Mouse (Mus musculus): ENCODE data around the gene Klhdc9.

Gene Klhdc9

DNA sequence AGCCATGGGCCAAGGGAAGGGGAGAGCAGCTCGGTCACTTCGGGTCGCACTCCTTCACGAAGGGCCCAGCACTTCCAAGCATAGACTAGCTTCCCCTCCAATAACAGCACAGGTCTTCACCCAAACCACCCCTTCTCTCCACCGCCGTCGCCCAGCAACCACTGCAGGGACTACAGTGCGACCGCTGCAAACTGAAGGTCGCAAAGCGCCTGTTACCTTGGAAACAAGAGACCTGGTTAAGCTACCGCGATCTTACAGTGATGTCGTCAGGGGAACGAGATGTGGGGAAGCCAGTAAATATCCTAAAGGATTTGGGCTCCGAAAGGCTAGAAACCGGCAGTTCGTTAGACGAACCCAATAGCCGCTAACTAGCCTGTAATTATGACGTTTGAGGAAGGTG is at the start of gene Klhdc9:
Gene Klhdc9, minus strand, starts transcription at position 143 of the 400 bp plus-strand sequence.
- DNase-seq (ENCODE audit: extremely low spot score, low read depth, low spot score) = peak; percentile 95

DNA sequence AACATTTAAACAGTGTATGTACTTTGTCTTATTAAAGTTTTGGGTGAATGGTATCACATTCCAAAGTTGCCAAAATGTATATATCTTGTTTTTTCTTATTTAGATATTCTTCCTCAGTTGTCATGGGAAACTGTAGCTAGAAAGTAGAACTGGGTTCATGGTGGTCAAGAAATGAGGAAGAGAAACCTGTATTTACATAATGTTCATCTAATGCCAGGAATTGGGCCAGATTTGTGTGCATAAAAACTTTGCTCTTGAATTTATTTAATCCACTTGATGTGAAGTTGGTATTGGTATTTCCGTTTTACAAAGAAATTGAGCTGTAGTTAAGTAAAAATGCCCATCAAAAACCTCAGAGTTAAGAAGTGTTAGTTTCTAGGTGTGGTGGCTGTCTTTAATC is 49.6 kb upstream of the Klhdc9 start:
- no peak for DNase-seq (ENCODE audit: extremely low spot score, low read depth, low spot score)

DNA sequence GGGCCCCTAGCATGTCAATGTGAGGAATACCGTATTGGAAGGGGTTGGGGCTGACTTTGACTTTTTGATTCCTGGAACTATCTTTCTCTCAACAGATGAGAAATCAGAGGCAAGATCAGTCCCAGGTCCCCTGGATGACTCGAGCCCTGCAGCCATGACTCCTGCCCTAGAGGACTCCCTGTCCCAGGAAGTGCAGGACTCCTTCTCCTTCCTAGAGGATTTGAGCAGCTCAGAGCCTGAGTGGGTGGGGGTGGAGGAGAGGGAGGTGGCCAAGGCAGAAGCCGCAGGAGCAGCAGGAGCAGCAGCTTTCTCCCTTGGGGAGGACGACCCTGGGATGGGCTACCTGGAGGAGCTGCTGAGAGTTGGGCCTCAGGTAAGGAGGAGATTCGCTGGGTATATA is 46.7 kb upstream of the Klhdc9 start:
- DNase-seq (ENCODE audit: extremely low spot score, low read depth, low spot score) = no peak

DNA sequence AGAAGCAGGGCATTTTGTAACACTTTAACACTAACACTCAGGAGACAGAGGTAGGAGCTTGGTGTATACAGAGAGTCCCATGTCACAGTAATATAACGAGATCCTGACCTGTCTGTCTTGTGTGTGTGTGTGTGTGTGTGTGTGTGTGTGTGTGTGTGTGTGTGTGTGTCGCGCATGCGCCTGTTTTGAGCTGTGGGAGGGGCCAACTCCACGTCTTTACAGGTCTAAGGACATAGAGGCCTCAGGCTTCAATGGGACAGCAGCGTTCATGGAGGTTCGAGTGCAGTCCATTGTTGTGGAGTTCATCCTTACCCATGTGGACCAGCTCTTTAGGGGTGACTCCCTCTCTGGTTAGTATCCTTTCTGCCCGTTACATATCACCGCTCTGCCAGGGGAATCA is 42.4 kb upstream of the Klhdc9 start:
- no peak for DNase-seq (ENCODE audit: extremely low spot score, low read depth, low spot score)

DNA sequence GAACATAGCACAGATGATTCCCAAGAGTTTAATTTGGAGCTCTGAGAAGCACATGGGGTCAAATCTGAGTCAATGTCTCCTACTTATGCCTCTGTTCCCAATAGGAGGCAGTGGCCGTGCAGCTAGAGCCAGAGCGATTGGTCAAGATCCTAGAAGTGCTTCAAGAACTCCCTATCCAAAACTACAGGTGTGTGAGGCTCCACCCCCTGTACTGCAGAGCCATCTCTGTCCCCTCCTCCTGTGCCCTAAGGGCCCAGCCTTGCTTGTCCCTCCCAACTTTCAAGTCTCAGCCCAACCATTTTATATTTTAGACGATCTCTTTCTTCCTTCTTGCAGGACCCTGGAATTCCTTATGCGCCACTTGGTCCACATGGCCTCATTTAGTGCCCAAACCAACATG is 41.2 kb upstream of the Klhdc9 start:
- no peak for DNase-seq (ENCODE audit: extremely low spot score, low read depth, low spot score)

DNA sequence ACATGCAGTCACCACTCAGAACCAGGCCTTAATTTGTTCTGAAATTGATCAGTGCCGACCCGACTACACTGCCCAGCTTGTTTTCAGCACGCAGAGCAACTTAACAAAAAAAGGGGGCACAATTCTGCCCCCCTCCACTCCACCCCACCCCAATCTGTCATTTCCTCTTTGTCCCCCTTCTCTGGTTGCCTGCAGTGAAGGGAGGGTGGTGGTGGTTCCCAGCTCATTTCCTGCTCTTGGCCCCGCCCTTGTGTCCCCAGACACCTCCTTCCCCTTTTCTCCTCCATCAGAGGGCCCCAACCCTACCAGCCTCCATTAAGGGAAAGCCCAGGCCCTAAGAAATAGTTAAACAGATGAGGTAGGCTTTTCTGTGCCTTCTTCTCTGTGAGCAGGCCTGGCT is 29.5 kb upstream of the Klhdc9 start:
- DNase-seq (ENCODE audit: extremely low spot score, low read depth, low spot score) = no peak

DNA sequence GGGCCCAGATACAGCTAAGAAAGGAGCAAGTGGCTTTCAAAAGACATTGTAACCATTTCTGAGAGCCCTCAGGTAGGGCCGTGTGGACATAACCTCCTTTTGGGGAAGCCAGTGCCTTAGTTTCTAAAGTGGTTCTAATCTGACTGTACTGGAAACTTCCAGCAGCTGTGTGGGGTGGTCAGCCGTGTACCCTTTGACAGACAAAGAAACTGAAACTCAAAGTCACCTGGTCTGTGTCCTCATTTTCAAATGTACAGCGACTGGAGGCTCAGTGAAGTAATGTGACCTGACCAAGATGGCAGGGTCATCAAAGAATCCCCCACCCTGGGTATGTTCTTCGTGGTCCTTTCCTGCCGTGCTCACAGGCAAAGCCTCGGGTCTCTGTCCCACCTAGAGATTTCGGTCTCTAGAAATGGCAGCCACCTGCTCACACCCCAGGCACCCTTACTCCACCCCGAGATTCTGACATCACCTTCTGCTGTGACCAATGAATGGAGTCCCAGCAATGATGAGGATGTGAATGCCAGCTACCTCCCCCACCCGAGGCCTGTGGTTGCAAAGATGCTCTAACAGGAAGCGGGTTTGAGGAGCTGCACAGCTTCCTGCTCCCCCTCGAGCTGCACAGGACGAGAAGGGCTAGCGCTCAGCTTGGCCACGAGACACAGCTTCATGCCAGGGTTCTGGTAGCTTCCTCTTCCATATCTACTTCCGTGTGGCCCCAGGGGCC is 27.9 kb upstream of the Klhdc9 start, which contains the start of gene Arhgap30:
Gene Arhgap30, plus strand, starts transcription at position 579 of the 727 bp plus-strand sequence.
- DNase-seq (ENCODE audit: extremely low spot score, low read depth, low spot score) = no peak

DNA sequence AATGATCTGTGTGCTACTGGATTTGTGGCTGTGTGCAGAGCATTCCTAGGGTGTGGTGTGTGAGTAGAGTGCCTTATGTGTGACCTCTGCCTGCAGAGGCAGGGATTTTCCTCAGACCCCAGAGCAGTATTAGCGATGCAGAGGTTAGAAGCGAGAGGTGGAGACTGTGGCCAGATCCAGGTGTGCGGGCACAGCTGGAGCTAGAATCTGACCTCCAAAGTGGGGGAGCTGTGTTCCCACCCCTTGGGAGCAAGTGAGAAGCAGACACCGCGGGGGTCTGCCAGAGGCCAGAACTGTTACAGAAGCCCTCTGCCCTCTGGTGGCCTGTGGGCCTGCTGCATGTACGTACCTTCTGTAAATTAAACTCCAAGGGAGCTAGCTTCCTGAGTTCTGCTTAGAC is 26.5 kb upstream of the Klhdc9 start:
- DNase-seq (ENCODE audit: extremely low spot score, low read depth, low spot score) = no peak

DNA sequence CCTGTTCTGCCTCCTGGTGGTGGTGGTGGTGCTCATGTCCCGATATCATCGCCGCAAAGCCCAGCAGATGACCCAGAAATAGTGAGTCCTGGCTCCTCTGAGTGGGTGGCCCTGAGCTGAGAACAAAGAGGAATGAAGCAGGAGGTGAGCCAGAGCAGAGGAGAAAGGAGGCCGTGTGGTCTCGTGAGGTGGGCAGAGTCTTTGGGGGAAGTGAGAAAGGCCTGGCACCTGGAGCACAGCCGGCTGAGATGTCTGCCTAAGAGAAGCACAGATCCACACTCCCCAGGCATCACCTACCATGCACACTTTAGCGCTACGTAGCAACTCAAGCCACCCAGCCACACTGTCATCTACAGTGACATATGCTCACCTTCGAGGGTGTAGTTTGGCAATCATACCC is 24.6 kb upstream of the Klhdc9 start:
- no peak for DNase-seq (ENCODE audit: extremely low spot score, low read depth, low spot score)

DNA sequence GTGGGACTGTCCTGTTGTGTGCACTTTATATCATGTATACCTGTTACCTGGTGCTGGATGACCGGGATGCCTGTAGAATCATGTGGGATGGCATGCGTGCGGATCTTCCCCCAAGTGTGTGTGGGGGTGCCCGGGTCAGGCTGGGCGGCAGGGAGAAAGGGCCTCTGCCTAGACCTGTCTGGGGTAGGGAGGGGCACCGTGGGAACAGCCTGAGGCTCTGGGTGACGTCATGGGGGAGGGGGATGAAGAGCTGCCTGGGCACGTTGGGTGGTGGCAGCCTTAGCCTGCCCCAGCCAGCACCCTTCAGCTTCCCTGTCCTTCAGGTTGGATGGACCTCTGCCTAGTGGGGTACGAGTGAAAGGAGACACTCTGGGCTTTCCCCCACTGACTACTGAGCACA is 23.8 kb upstream of the Klhdc9 start:
- no peak for DNase-seq (ENCODE audit: extremely low spot score, low read depth, low spot score)

DNA sequence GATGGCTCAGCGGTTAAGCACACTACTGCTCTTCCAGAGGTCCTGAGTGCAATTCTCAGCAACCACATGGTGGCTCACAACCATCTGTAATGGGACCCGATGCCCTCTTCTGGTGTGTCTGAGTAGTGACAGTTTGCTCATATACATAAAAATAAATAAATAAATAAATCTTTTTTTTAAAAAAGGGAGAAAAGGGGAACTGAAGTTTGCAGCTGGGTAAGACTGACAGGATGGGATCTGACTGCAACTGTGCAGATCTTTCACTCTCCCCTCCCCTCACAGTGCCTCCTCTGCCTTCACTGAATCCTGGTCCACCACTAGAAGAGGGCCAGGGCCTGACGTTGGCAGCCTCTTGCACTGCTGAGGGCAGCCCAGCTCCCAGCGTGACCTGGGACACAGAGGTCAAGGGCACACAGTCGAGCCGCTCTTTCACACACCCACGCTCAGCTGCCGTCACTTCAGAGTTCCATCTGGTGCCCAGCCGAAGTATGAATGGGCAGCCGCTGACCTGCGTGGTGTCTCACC is 21.6 kb upstream of the Klhdc9 start:
- no peak for DNase-seq (ENCODE audit: extremely low spot score, low read depth, low spot score)

DNA sequence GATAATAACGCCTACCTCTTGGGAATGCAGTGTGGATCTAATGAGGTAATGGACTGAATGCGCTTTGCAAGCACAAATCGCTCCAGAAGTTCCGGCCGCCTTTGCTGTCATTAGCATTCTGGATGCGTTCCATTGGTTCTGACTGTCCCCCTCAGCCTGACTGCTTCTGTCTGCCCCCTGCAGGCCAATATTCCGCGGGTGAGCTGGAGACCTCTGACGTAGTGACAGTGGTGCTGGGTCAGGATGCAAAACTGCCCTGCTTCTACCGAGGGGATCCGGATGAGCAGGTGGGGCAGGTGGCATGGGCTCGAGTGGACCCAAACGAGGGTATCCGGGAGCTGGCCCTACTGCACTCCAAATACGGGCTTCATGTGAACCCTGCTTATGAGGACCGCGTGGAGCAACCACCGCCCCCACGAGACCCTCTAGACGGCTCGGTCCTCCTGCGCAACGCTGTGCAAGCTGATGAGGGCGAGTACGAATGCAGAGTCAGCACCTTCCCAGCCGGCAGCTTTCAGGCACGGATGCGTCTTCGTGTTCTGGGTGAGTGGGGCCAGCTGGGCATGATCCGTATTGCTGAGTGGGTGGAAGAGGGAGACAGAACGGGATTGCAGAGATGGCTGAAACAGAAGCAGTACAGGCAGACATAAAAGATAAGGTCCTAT is 19.5 kb upstream of the Klhdc9 start:
- no peak for DNase-seq (ENCODE audit: extremely low spot score, low read depth, low spot score)

DNA sequence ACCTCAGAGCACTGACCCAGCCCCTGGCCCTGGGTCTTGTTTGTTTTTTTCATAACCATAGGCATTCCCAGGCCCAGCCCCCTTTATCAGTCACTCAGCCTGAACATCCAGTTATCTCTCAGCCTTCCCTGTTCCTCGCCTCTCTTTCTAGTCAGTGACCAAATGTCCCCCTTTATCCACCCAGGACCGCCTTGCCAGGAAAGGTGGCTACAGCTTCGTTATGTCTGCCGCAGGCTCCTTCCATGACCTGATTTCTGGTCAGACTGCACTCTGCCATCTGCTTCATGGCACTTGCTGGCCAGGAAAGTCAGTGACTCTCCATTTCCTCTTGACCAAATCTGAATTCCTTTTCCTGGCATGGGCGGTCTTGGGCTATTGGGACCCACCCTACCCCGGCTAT is 17.7 kb upstream of the Klhdc9 start:
- DNase-seq (ENCODE audit: extremely low spot score, low read depth, low spot score) = no peak

DNA sequence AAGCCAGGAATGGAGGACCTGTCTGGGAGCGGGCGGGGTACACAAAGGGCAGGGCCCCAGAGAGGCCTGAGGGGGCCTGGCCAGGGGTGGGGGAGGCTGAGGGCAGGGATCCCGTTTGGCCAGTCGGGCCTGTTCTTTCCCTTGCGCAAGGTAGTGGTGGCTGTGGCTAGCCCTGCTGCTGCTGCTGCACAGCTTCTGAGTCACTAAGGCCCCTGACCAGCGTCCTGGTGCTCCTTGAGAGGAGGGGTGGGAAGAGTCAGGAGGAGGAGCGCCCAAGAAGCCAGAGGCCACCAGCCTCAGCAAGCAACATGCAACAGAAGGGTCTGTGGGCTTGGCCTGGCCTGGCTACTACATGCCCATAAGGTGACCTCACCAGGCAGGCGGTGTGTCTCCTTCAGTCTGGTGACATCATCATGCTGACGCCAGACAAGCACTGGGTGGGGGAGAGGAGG is 15.1 kb upstream of the Klhdc9 start:
- no peak for DNase-seq (ENCODE audit: extremely low spot score, low read depth, low spot score)

DNA sequence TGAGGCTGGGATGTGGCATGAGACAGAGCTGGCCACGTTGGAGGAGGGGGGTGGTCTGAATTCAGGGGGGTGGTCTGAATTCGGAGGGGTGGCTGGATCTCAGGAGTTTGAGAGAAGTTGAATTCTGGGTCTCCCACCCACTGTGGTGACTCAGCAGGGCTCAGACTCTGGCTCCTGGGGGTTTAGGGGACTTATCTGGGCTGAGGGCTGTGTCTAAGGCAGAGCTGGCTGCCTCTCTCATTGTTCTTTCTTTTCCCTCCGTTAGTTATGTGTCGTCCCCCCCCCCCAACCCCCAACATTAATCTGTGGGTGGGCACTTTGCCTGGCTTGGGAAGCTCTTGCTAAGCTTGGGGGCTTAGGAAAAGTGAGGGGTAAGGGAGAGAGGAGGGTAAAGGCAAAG is 13.3 kb upstream of the Klhdc9 start:
- DNase-seq (ENCODE audit: extremely low spot score, low read depth, low spot score) = no peak

DNA sequence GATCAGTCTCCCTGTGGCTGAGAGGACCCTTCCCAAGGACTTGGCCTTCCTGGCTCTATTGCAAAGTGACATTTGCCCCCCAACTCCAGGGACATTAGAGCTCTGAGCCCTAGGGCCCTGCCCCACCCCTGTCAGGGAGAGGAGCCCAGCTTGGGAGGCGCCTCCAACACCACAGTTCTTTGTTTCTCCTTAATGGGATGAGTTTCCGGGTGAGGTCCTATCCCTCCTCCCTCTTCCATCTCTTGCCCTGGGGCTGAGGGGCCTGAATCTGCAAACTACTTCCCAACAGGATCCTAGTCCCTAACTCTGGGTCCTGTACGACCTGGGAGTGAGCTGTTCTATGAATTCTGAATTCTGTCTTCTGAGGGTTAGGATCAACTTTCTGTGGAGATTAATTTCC is 12.3 kb upstream of the Klhdc9 start:
- DNase-seq (ENCODE audit: extremely low spot score, low read depth, low spot score) = no peak

DNA sequence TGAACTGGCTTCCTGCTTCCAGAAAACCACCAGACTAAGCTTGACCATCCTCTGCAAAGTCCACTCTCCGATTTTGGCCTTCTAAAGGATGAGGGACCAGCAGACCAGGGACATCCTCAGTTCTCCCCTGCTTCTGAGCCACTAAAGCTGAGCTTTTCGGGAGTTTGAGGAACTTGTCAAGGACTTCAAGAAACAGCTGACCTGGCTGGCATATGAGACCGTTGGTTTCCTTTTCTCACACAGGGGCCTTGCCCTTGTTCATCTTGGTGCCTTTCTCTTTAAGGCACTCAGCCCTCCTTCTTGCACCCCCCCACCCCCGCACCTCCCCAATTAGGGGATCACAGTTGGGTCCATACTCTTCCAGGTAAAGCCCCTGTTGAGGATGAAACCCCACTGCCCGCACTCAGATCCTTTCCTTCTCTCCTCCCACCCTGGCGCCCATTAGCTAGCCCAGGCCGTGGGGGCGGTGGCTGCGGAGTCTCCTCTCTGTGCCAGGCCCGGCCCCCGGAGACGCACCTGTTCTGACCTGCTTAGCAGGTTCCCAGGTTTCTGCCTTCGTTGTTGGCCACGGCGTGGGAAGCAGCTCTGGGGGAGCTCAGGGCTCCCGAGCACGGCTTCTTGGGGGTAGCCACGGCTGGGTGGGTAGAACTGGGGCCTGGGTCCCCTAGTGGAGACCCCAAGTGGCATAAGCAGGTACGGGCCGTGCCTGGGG is 9.4 kb upstream of the Klhdc9 start, which contains the start of gene Nectin4:
Gene Nectin4, plus strand, starts transcription at position 255 of the 712 bp plus-strand sequence.
- DNase-seq (ENCODE audit: extremely low spot score, low read depth, low spot score) = no peak

DNA sequence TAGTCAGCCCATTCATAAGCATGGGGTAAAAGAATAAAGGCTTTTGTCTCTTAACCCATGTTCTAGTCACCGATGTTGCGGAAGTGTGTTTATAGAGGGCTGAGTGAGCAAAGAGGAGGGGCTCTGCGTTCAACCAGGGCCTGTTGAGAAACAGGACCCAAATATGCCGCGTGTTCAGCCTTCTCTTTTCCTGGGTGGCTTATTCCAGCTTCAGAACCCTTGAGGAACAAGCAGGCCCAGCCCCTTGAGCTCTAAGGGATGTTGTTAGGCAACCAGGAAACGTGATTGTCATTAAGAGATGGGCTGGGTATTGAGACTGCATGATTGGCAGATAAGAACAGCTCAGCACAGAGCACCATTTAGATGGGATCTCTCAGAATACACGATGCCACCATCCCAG is 5.3 kb upstream of the Klhdc9 start:
- DNase-seq (ENCODE audit: extremely low spot score, low read depth, low spot score) = no peak

DNA sequence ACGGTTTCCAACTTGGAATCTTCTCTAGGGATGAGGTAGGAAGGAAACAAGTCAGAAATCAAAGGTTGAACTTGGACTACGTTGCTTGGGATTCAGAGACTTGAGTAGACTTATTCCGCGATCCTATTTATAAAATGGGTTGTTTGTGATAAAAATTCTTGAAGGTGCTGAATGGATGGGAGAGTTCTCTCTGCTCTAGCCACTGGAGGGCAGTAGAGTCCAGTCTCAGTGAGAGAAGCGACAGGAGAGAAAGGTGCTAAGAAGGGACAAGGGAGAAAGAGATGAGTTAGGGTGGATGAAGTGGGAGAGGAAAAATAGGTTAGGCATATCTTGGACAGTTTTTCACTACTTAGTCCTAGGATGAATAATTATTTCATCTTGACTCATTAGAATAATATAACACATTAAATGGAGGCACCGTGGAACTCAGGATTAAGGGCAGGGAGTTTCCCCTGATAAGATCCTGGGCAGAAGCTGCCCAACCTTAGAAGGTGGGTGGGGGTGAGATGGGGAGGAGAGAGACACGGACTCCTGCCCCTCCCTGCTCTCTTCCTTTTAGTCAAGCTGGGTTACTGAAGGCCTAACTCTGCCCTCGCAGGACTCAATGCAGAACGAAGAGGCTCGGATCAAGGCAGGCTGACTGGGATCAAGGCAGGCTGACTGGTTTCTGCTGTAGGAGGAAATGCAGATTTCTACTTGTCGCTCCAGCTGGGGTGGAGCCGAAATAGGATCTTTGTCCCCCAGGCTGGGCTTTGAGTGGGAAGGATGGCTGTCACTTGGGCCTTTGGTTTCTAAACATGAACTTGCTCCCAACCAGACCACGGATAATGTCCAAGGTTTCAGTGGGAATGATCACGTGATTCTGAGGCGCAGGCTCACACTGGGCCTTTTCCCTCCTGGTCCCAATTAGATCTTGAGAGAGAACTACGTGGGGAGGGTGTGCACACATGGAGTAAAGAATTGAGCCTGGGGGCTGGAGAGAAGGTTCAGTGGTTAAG is 807 bp upstream of the Klhdc9 start:
- DNase-seq (ENCODE audit: extremely low spot score, low read depth, low spot score) = peak; percentile 71

DNA sequence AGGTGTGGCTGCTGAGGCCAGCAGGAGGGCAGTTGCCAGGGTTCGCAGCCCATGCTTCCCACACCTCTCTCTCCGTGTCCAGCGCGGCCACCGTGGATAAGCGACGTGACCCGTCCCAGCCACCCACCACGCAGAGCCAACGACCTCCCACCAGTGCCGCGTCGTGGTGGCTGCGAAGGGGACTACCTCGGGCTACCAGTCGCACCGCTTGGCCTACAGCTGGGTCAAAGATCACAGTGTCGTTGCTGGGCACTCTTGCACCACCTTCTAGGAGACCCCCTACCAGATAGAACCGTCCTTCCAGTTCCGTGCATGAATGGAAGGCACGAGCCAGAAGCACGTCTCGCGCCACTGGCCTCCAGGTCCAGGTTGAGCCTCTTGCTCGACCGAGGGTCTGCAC is 345 bp downstream of the Klhdc9 start:
- DNase-seq (ENCODE audit: extremely low spot score, low read depth, low spot score) = no peak
